Mouse (Mus musculus) limb, embryonic 14.5 days (tissue): ENCODE results near the gene Mycbpap. TPM values are rescaled to one million over a fixed set of nuclear protein-coding genes. Genes with fewer than 3 reads are reported as not detected.

Source experiments
- ATAC-seq: fragments of 200-750 bp; cut with Nextera tagmentation; 2 replicates; pipeline ENCODE4 v1.8.0; 2017; ENCODE audit warnings: low read depth, moderate number of reproducible peaks, moderate TSS enrichment; ENCODE audit not compliant: low FRiP score
- DNase-seq: peaks from one replicate; pipeline ENCODE4 v3.0.0-alpha.2; 2015; ENCODE audit warnings: low spot score
- H3K27ac ChIP-seq: fragments of 300-500 bp; sonication (generic); replicated peaks from 2 replicates; pipeline ENCODE4 v1.5.1; 2014; ENCODE audit warnings: low read depth, mild to moderate bottlenecking, low read length, moderate library complexity, mixed read lengths
- H3K27me3 ChIP-seq: fragments of 300-500 bp; sonication (generic); 2 replicates; pipeline ENCODE4 v1.6.1; 2014; ENCODE audit warnings: low read length, mixed read lengths; ENCODE audit not compliant: control insufficient read depth, insufficient read depth
- H3K36me3 ChIP-seq: fragments of 300-500 bp; sonication (generic); 2 replicates; pipeline ENCODE4 v1.6.1; 2014; ENCODE audit warnings: mild to moderate bottlenecking, low read length, moderate library complexity, mixed read lengths; ENCODE audit not compliant: control insufficient read depth, insufficient read depth
- H3K4me1 ChIP-seq: fragments of 300-500 bp; sonication (generic); 2 replicates; pipeline ENCODE4 v1.6.1; 2014; ENCODE audit warnings: antibody characterized with exemption, low read length, mixed read lengths; ENCODE audit not compliant: control insufficient read depth, insufficient read depth
- H3K4me2 ChIP-seq: fragments of 300-500 bp; sonication (generic); replicated peaks from 2 replicates; pipeline ENCODE4 v1.6.1; 2014; ENCODE audit warnings: low read depth, mild to moderate bottlenecking, low read length, moderate library complexity; ENCODE audit not compliant: severe bottlenecking
- H3K4me3 ChIP-seq: fragments of 300-500 bp; sonication (generic); replicated peaks from 2 replicates; pipeline ENCODE4 v1.5.1; 2014; ENCODE audit warnings: low read length
- H3K9ac ChIP-seq: fragments of 300-500 bp; sonication (generic); 2 replicates; pipeline ENCODE4 v1.6.1; 2014; ENCODE audit warnings: mild to moderate bottlenecking, low read depth, low read length, moderate library complexity; ENCODE audit not compliant: severe bottlenecking
- H3K9me3 ChIP-seq: fragments of 300-500 bp; sonication (generic); 2 replicates; pipeline ENCODE4 v1.6.1; 2016; ENCODE audit warnings: low read length; ENCODE audit not compliant: control insufficient read depth
- POLR2A ChIP-seq: fragments of 200-500 bp; IDR thresholded peaks from 2 replicates; pipeline ENCODE4 v1.8.0; 2012; ENCODE audit warnings: inconsistent platforms, mild to moderate bottlenecking, moderate library complexity, borderline replicate concordance; ENCODE audit not compliant: insufficient read depth, insufficient read length; ENCODE audit errors: extremely low read depth
- WGBS: fragments of 180-500 bp; shearing (Covaris S2); extraction: QIAGEN DNeasy Blood & Tissue Kit; methylation state at CpG from one replicate; pipeline ENCODE4 v1.1.7; 2014; 5-methylcytosine and 5-hydroxymethylcytosine counted together
- polyA plus RNA-seq, 2 experiments: library from polyadenylated mRNA; depleted of rRNA in 1 of 2; stranded (reverse) in 1 of 2; unstranded in 1 of 2; fragments of >200 nt; fragmentation: Nextera tagmentation in 1 of 2; extraction: Ambion mirVana in 1 of 2; gene quantifications; 2 replicates each; pipeline versions ENCODE4 v1.2.1 to v1.2.3; 2012 to 2014

Mycbpap gene
- polyA plus RNA-seq, 2 experiments, result 1.2 to 2.6 TPM

DNA sequence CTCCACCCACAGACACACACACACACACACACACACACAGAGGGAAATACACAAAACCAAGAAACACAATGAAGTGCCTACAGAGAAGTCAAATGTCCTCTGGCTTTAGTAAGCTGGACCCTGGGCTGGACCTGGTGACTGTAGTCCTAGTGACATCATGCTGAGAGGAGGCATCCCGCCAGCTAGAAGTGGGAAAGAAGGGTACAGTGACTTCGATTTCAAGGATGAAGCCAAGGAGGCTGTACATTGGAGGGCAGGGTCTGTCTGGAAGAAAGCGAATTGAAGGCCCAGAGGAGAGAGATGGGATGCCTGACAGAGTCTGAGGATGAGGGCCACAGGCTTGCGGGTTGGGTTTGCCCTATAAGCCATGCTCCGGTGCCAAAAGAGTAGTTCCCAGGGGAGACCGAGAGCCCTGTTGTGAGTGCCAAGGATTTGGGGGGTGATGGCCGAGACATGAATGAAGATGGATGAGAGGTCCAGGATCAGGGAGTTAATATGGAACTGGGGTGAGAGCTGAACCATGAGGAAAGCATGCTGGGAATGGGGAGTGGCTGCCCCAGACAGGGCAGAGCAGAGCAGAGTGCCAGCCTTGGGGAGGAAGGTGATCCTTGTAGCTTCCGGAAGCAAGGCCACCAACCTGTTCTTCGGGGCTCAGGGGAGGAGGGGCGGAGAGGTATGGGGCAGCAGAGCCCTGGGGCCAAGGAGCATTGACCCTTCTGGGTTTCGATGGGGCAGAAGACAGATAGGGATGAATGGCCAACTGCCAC lies 32.6 kb downstream of the Mycbpap start:
- Histone ChIP-seq H3K4me2 (no peak overlapping the region), H3K27me3 (no peaks in the 10 kb centered on the region), H3K9me3 (no peaks in the 10 kb centered on the region), H3K9ac (no peak overlapping the region), H3K4me1 (peaks cover 11% of the 10 kb centered on the region), H3K27ac (no peak overlapping the region), H3K4me3 (no peak overlapping the region), H3K36me3 (no peaks in the 10 kb centered on the region)
- DNase-seq (no peak), ATAC-seq (no peak)
- WGBS, result 87% methylated on average over 11 of the region's 11 CpGs
- no peak for TF ChIP-seq POLR2A

GRCm38 (mm10) chr11:94486001-94486400 lies 35.5 kb downstream of the Mycbpap start, which contains the start of gene Spata20:
Spata20 (minus strand) TSS chr11:94486179.
- Histone ChIP-seq H3K27ac (no peak within 1 kb of the TSS), H3K4me1 (peaks cover 2% of the 10 kb centered on the region; the same call in 1 of the 2 replicates), H3K36me3 (no peaks in the 10 kb centered on the region), H3K4me2 (peak within 1 kb of the TSS; percentile 31), H3K9me3 (no peaks in the 10 kb centered on the region), H3K9ac (no peak within 1 kb of the TSS), H3K4me3 (0 out of 2 replicates have a peak within 1 kb of the TSS, but pooled peaks have one; percentile 1), H3K27me3 (no peaks in the 10 kb centered on the region)
- peak; percentile 71 for DNase-seq
- TF ChIP-seq POLR2A, result no peak
- WGBS, result 2% methylated on average over 24 of the region's 24 CpGs
- ATAC-seq, result peak; percentile 69

DNA sequence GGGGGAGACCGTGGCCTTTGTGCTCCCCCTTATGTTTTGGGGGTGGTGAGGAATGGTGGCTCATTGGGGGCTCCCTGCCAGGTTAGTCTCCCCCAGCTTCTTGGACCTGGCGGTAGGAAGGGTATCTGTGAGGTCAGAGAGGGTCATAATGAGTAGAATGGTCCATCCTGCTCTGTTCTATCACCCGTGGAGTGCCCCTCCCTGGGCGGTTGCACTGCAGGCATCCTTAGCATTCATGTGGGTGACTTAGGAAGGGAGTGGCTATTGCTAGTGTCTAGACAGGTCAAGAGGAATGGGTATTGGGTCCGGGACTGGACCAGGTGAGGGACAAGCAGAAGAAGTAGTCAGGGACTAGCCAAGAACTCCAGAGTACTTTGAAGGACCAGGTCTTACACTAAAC lies 36.3 kb downstream of the Mycbpap start:
- WGBS, result 73% methylated on average over 5 of the region's 5 CpGs
- Histone ChIP-seq H3K9ac (no peak overlapping the region), H3K27me3 (no peaks in the 10 kb centered on the region), H3K4me3 (no peak overlapping the region), H3K36me3 (no peaks in the 10 kb centered on the region), H3K4me1 (no peaks in the 10 kb centered on the region), H3K4me2 (no peak overlapping the region), H3K9me3 (no peaks in the 10 kb centered on the region), H3K27ac (no peak overlapping the region)
- ATAC-seq, result no peak
- TF ChIP-seq POLR2A, result no peak
- no peak for DNase-seq

- Histone ChIP-seq H3K4me3 (no peak overlapping the region), H3K27me3 (no peaks in the 10 kb centered on the region), H3K9me3 (no peaks in the 10 kb centered on the region), H3K27ac (no peak overlapping the region), H3K4me1 (no peaks in the 10 kb centered on the region), H3K9ac (no peak overlapping the region), H3K4me2 (no peak overlapping the region), H3K36me3 (no peaks in the 10 kb centered on the region)
- DNase-seq (no peak), ATAC-seq (no peak)
- 89% methylated on average over 9 of the region's 9 CpGs for WGBS
- TF ChIP-seq POLR2A, result no peak
These were observed 36.9 kb downstream of the Mycbpap start for GRCm38 (mm10) chr11:94484636-94485035.

- H3K9ac ChIP-seq, result no peak overlapping the region
- no peaks in the 10 kb centered on the region for H3K36me3 ChIP-seq
- H3K27ac ChIP-seq, result no peak overlapping the region
- H3K4me2 ChIP-seq, result no peak overlapping the region
- no peaks in the 10 kb centered on the region for H3K4me1 ChIP-seq
- no peaks in the 10 kb centered on the region for H3K9me3 ChIP-seq
- DNase-seq (no peak), ATAC-seq (no peak)
- WGBS, result 69% methylated on average over 14 of the region's 14 CpGs
- no peak for TF ChIP-seq POLR2A
- H3K27me3 ChIP-seq, result no peaks in the 10 kb centered on the region
- H3K4me3 ChIP-seq, result no peak overlapping the region
These were observed 37.6 kb downstream of the Mycbpap start for GRCm38 (mm10) chr11:94483921-94484320.
